In genomic region chr4:152120311-152121182, GRCm38 (mm10) we compare ENCODE assay signal across 8 mouse cellular contexts. TPM values are rescaled to one million over a fixed set of nuclear protein-coding genes. Genes with fewer than 3 reads are reported as not detected.
DNase-seq lines count a peak whose midpoint lies in the region; ATAC-seq lines count a peak whose summit lies in the region.

No protein-coding gene starts in this region.

- under 1% methylated on average over 31 of the region's 31 CpGs for WGBS in forebrain, embryonic 12.5 days
- 2% methylated on average over 31 of the region's 31 CpGs for WGBS in limb, embryonic 15.5 days

- peak overlapping the region; percentile 13 for H3K4me2 ChIP-seq in forebrain, embryonic 12.5 days
- H3K4me2 ChIP-seq in limb, embryonic 15.5 days = peak overlapping the region; percentile 36

- peak overlapping the region; percentile 5; the same call in 1 of the 2 replicates for H3K4me3 ChIP-seq in forebrain, embryonic 12.5 days (replicated peaks)
- peak overlapping the region; percentile 21 for H3K4me3 ChIP-seq in limb, embryonic 15.5 days

- H3K4me1 ChIP-seq in forebrain, embryonic 12.5 days = peaks cover 28% of the 10 kb centered on the region
- H3K4me1 ChIP-seq in limb, embryonic 15.5 days = peaks cover 41% of the 10 kb centered on the region

- ATAC-seq in forebrain, embryonic 12.5 days (ENCODE audit: low FRiP score) = no peak
- ATAC-seq in limb, embryonic 15.5 days (ENCODE audit: insufficient number of reproducible peaks, low FRiP score, low TSS enrichment, low read depth) = no peak

- no peak overlapping the region for H3K9ac ChIP-seq in forebrain, embryonic 12.5 days
- no peak overlapping the region for H3K9ac ChIP-seq in limb, embryonic 15.5 days

- no peaks in the 10 kb centered on the region for H3K36me3 ChIP-seq in forebrain, embryonic 12.5 days (replicated peaks)
- no peaks in the 10 kb centered on the region for H3K36me3 ChIP-seq in limb, embryonic 15.5 days

- H3K27ac ChIP-seq in forebrain, embryonic 12.5 days = no peak overlapping the region
- H3K27ac ChIP-seq in limb, embryonic 15.5 days = no peak overlapping the region

- peak; percentile 44 for DNase-seq in right cerebral cortex, adult 18-20 months
- no peak for DNase-seq in right cerebral cortex, postnatal 36 days (ENCODE audit: low spot score in 2 of 2)
- DNase-seq in testis, postnatal 10 days (ENCODE audit: low spot score) = peak; percentile 48
- no peak for DNase-seq in embryo, embryonic 9.5 days (ENCODE audit: extremely low spot score)
- DNase-seq in ovary, postnatal 10 days (ENCODE audit: low spot score) = no peak
- no peak for DNase-seq in lung, postnatal 14 days

- H3K9me3 ChIP-seq in forebrain, embryonic 12.5 days = no peaks in the 10 kb centered on the region
- no peaks in the 10 kb centered on the region for H3K9me3 ChIP-seq in limb, embryonic 15.5 days

- H3K27me3 ChIP-seq in forebrain, embryonic 12.5 days = peaks cover 100% of the 10 kb centered on the region
- H3K27me3 ChIP-seq in limb, embryonic 15.5 days = peaks cover 100% of the 10 kb centered on the region

RNA-seq across cellular contexts. Expression of gene Tnfrsf25, which starts 4.8 kb away (rescaled TPM):
- 0.66 and 0.76 TPM in 2 replicates for polyA plus RNA-seq in forebrain, embryonic 12.5 days (2016; fragmentation: Nextera tagmentation; extraction: Ambion mirVana)
- polyA plus RNA-seq in limb, embryonic 15.5 days (2015; fragmentation: Nextera tagmentation; extraction: Ambion mirVana) = 1.1 and 1.2 TPM in 2 replicates

RNA-seq across cellular contexts. Expression of gene Espn, which starts 31.6 kb away (rescaled TPM):
- polyA plus RNA-seq in forebrain, embryonic 12.5 days (2016; fragmentation: Nextera tagmentation; extraction: Ambion mirVana) = 1.8 and 2.1 TPM in 2 replicates
- 1.9 and 2.2 TPM in 2 replicates for polyA plus RNA-seq in limb, embryonic 15.5 days (2015; fragmentation: Nextera tagmentation; extraction: Ambion mirVana)

RNA-seq across cellular contexts. Expression of gene Hes2, which starts 38.1 kb away (rescaled TPM):
- polyA plus RNA-seq in forebrain, embryonic 12.5 days (2016; fragmentation: Nextera tagmentation; extraction: Ambion mirVana) = not detected in 2 replicates
- polyA plus RNA-seq in limb, embryonic 15.5 days (2015; fragmentation: Nextera tagmentation; extraction: Ambion mirVana) = 0.12 and 0.14 TPM in 2 replicates

RNA-seq across cellular contexts. Expression of gene Plekhg5, which starts 48.2 kb away (rescaled TPM):
- polyA plus RNA-seq in forebrain, embryonic 12.5 days (2016; fragmentation: Nextera tagmentation; extraction: Ambion mirVana) = 9.5 and 10.8 TPM in 2 replicates
- 17.1 and 18.5 TPM in 2 replicates for polyA plus RNA-seq in limb, embryonic 15.5 days (2015; fragmentation: Nextera tagmentation; extraction: Ambion mirVana)

RNA-seq across cellular contexts. Expression of gene Acot7, which starts 57.4 kb away (rescaled TPM):
- polyA plus RNA-seq in forebrain, embryonic 12.5 days (2016; fragmentation: Nextera tagmentation; extraction: Ambion mirVana) = 85.9 and 86.7 TPM in 2 replicates
- polyA plus RNA-seq in limb, embryonic 15.5 days (2015; fragmentation: Nextera tagmentation; extraction: Ambion mirVana) = 52.6 and 57.3 TPM in 2 replicates

Comparison
In these comparisons a context has a peak if more than half of its experiments do, and no peak if none do; other contexts are left out.
1. DNase-seq: peak in right cerebral cortex, adult 18-20 months (single experiment) and testis, postnatal 10 days (single experiment); none in right cerebral cortex, postnatal 36 days (0 of 2), embryo, embryonic 9.5 days (single experiment), ovary, postnatal 10 days (single experiment) and lung, postnatal 14 days (single experiment).